Mouse (Mus musculus): Measurements from ENCODE around the gene Serpina9. TPM values are rescaled to one million over a fixed set of nuclear protein-coding genes. Genes with fewer than 3 reads are reported as not detected.
A peak's percentile ranks its signal among the peaks of the same experiment; 100 is the strongest.

Gene Serpina9
- not detected for total RNA-seq (2021)
- polyA plus RNA-seq (2012; rRNA removed) = 0.62 TPM in 1 of 2 replicates, not detected in the other
- long read RNA-seq = 0 reads

GRCm38 (mm10) chr12:104013620-104014019 lies at the start of gene Serpina9:
TSS of gene Serpina9 (minus strand) at chr12:104013755.
- no peak within 1 kb of the TSS for H3K27ac ChIP-seq
- no peak within 1 kb of the TSS for H3K9ac ChIP-seq (ENCODE audit: low read depth, low read length)
- H3K27me3 ChIP-seq (ENCODE audit: control insufficient read depth, insufficient read depth, low read length) = no peaks in the 10 kb centered on the region
- no peaks in the 10 kb centered on the region for H3K79me2 ChIP-seq (replicated peaks; ENCODE audit: control insufficient read depth, insufficient read depth, low read length)
- H3K4me1 ChIP-seq (ENCODE audit: control insufficient read depth, insufficient read depth, low read length) = no peaks in the 10 kb centered on the region
- no peak within 1 kb of the TSS for H3K4me3 ChIP-seq
- 78% methylated on average over 6 of the region's 6 CpGs for WGBS
- intact Hi-C loops (cut with DNase I) = no loop called here
- H3K36me3 ChIP-seq (ENCODE audit: control insufficient read depth, insufficient read depth, low read length) = no peaks in the 10 kb centered on the region
- no peak for DNase-seq
- no peak for TF ChIP-seq EP300 (IDR thresholded peaks at IDR 0.05; ENCODE audit: insufficient read depth, low read depth, low read length)
- no peak for TF ChIP-seq POLR2A (IDR thresholded peaks at IDR 0.05; ENCODE audit: insufficient read depth, low read depth, low read length)

DNA sequence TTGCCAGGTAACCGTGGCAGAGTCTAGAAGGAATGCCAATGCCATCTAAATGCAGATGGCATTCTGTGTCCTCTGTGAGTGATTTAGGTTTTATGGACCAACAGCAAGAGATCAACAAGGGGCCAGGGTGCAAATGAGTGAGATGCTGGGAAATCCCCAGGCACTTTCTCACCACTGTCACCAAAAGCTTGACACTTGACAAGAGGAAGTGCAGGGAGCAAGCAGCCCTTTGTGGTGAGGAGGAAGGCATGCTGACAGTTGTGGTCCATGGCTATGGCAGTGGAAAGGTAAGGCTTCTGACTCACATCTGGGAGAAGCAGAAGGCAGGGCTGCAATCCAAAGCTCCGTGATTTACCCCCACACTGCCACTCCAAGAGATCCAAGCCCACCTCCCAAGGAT lies 48.3 kb upstream of the Serpina9 start:
- no peaks in the 10 kb centered on the region for H3K4me1 ChIP-seq (ENCODE audit: control insufficient read depth, insufficient read depth, low read length)

GRCm38 (mm10) chr12:104060126-104060525 lies 46.6 kb upstream of the Serpina9 start:
- Histone ChIP-seq H3K4me1 (ENCODE audit: control insufficient read depth, insufficient read depth, low read length) (no peaks in the 10 kb centered on the region), H3K36me3 (ENCODE audit: control insufficient read depth, insufficient read depth, low read length) (no peaks in the 10 kb centered on the region), H3K79me2 (replicated peaks; ENCODE audit: control insufficient read depth, insufficient read depth, low read length) (no peaks in the 10 kb centered on the region), H3K27me3 (ENCODE audit: control insufficient read depth, insufficient read depth, low read length) (no peaks in the 10 kb centered on the region), H3K27ac (no peak overlapping the region), H3K4me3 (no peak overlapping the region), H3K9ac (ENCODE audit: low read depth, low read length) (no peak overlapping the region)
- intact Hi-C loops (cut with DNase I) = no loop called here
- WGBS = 25% methylated on average over 6 of the region's 6 CpGs
- no peak for DNase-seq
- no peak for TF ChIP-seq POLR2A (IDR thresholded peaks at IDR 0.05; ENCODE audit: insufficient read depth, low read depth, low read length)
- TF ChIP-seq CTCF (IDR thresholded peaks at IDR 0.05) = no peak
- no peak for TF ChIP-seq EP300 (IDR thresholded peaks at IDR 0.05; ENCODE audit: insufficient read depth, low read depth, low read length)

More for the DNA sequence above, 48.3 kb upstream of the Serpina9 start:
- H3K27ac ChIP-seq = no peak overlapping the region
- DNase-seq = no peak
- 51% methylated on average over 2 of the region's 2 CpGs for WGBS
- H3K79me2 ChIP-seq (replicated peaks; ENCODE audit: control insufficient read depth, insufficient read depth, low read length) = no peaks in the 10 kb centered on the region
- H3K27me3 ChIP-seq (ENCODE audit: control insufficient read depth, insufficient read depth, low read length) = no peaks in the 10 kb centered on the region
- TF ChIP-seq CTCF (IDR thresholded peaks at IDR 0.05) = no peak
- no peak for TF ChIP-seq EP300 (IDR thresholded peaks at IDR 0.05; ENCODE audit: insufficient read depth, low read depth, low read length)
- TF ChIP-seq POLR2A (IDR thresholded peaks at IDR 0.05; ENCODE audit: insufficient read depth, low read depth, low read length) = no peak
- no peak overlapping the region for H3K9ac ChIP-seq (ENCODE audit: low read depth, low read length)
- no peak overlapping the region for H3K4me3 ChIP-seq
- intact Hi-C loops (cut with DNase I) = no loop called here
- H3K36me3 ChIP-seq (ENCODE audit: control insufficient read depth, insufficient read depth, low read length) = no peaks in the 10 kb centered on the region

DNA sequence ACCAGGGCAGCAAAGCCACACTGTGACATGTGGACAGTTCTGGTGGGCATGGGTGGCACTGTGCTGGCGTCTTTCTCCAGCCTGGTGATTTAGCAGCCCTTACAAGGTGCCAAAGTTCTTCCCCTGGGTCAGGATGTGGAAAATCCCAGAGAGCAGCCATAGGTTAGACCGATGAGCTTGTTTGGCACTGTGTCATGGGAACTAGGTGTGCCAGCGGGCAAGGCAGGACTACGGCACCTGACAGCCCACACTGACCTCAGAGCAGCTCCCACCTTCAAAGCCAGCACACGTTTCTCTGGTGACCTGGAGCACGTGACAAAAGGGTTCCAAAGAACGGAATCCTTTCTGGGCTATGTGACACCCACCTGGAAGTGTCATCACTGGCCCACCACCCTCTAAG lies 44.0 kb upstream of the Serpina9 start:
- Histone ChIP-seq H3K79me2 (replicated peaks; ENCODE audit: control insufficient read depth, insufficient read depth, low read length) (no peaks in the 10 kb centered on the region), H3K9ac (ENCODE audit: low read depth, low read length) (no peak overlapping the region), H3K4me3 (no peak overlapping the region), H3K4me1 (ENCODE audit: control insufficient read depth, insufficient read depth, low read length) (no peaks in the 10 kb centered on the region), H3K27ac (no peak overlapping the region), H3K36me3 (ENCODE audit: control insufficient read depth, insufficient read depth, low read length) (no peaks in the 10 kb centered on the region), H3K27me3 (ENCODE audit: control insufficient read depth, insufficient read depth, low read length) (no peaks in the 10 kb centered on the region)
- DNase-seq = no peak
- WGBS = 74% methylated on average over 7 of the region's 7 CpGs
- TF ChIP-seq EP300 (IDR thresholded peaks at IDR 0.05; ENCODE audit: insufficient read depth, low read depth, low read length) (no peak), POLR2A (IDR thresholded peaks at IDR 0.05; ENCODE audit: insufficient read depth, low read depth, low read length) (no peak), CTCF (IDR thresholded peaks at IDR 0.05) (no peak)
- intact Hi-C loops (cut with DNase I) = no loop called here

DNA sequence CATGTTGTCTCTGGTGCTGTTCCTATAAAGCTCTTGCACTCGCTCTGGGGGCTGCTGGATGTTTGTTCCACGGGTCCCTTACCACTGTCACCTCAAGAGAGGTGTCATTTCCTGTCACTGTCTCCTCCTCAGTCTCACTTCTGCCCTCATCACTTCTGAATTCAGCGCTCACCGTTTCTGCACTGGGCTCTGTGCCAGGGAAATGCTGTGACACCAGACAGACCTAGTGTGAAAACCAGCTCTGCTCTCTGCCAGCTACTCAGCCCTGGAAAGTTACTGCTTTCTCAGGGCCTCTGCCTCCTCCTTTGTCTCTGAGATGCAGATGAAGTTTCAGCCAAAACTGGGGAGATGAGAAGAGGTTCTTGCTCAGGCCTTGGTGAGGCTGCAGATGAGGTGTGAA lies 43.5 kb upstream of the Serpina9 start:
- H3K36me3 ChIP-seq (ENCODE audit: control insufficient read depth, insufficient read depth, low read length) = no peaks in the 10 kb centered on the region
- no peak overlapping the region for H3K4me3 ChIP-seq
- intact Hi-C loops (cut with DNase I) = no loop called here
- no peaks in the 10 kb centered on the region for H3K79me2 ChIP-seq (replicated peaks; ENCODE audit: control insufficient read depth, insufficient read depth, low read length)
- no peak for TF ChIP-seq EP300 (IDR thresholded peaks at IDR 0.05; ENCODE audit: insufficient read depth, low read depth, low read length)
- no peaks in the 10 kb centered on the region for H3K4me1 ChIP-seq (ENCODE audit: control insufficient read depth, insufficient read depth, low read length)
- no peak overlapping the region for H3K27ac ChIP-seq
- DNase-seq = peak in 1 of 2 experiments; percentile 29
- no peaks in the 10 kb centered on the region for H3K27me3 ChIP-seq (ENCODE audit: control insufficient read depth, insufficient read depth, low read length)
- no peak overlapping the region for H3K9ac ChIP-seq (ENCODE audit: low read depth, low read length)
- 17% methylated on average over 4 of the region's 4 CpGs for WGBS

- WGBS = 61% methylated on average over 8 of the region's 8 CpGs
- no peaks in the 10 kb centered on the region for H3K36me3 ChIP-seq (ENCODE audit: control insufficient read depth, insufficient read depth, low read length)
- no peaks in the 10 kb centered on the region for H3K4me1 ChIP-seq (ENCODE audit: control insufficient read depth, insufficient read depth, low read length)
- H3K9ac ChIP-seq (ENCODE audit: low read depth, low read length) = no peak overlapping the region
- no peaks in the 10 kb centered on the region for H3K27me3 ChIP-seq (ENCODE audit: control insufficient read depth, insufficient read depth, low read length)
- no peaks in the 10 kb centered on the region for H3K79me2 ChIP-seq (replicated peaks; ENCODE audit: control insufficient read depth, insufficient read depth, low read length)
- no peak overlapping the region for H3K27ac ChIP-seq
- H3K4me3 ChIP-seq = no peak overlapping the region
- intact Hi-C loops (cut with DNase I) = no loop called here
- DNase-seq = peak in 1 of 2 experiments; percentile 27
- TF ChIP-seq CTCF (IDR thresholded peaks at IDR 0.05) = no peak
- no peak for TF ChIP-seq EP300 (IDR thresholded peaks at IDR 0.05; ENCODE audit: insufficient read depth, low read depth, low read length)
- no peak for TF ChIP-seq POLR2A (IDR thresholded peaks at IDR 0.05; ENCODE audit: insufficient read depth, low read depth, low read length)
These were observed 42.2 kb upstream of the Serpina9 start for GRCm38 (mm10) chr12:104055755-104056154.
